In genomic region chr1:52918897-52919296, GRCm38 (mm10) we compare ENCODE assay signal across 4 mouse cellular contexts.
DNase-seq lines count a peak whose midpoint lies in the region; TF ChIP-seq lines count a peak whose summit lies in the region.
"Not testable (repeated sequence)": the region's sequence is repeated elsewhere in the genome, so short reads cannot be mapped to it uniquely, and the experiment has no call there.

No protein-coding gene starts in this region.

- H3K4me3 ChIP-seq in ES-Bruce4 (ENCODE audit: low read depth, low read length), result not testable (repeated sequence)

- TF ChIP-seq EP300 in ES-Bruce4 (IDR thresholded peaks at IDR 0.05; ENCODE audit: insufficient read depth, low read depth, low read length), result not testable (repeated sequence)

- not testable (repeated sequence) for H3K9ac ChIP-seq in ES-Bruce4 (ENCODE audit: low read depth, poor library complexity, severe bottlenecking)

- TF ChIP-seq CTCF in ES-Bruce4 (IDR thresholded peaks at IDR 0.05; ENCODE audit: low read depth, low read length), result not testable (repeated sequence)

- H3K4me1 ChIP-seq in ES-Bruce4 (ENCODE audit: control insufficient read depth, insufficient read depth, low read length), result not testable (repeated sequence)

- H3K27ac ChIP-seq in ES-Bruce4 (ENCODE audit: insufficient read depth, low read length), result peak overlapping the region; percentile 51; the same call in 1 of the 2 replicates

- peaks cover 12% of the 10 kb centered on the region; the same call in 1 of the 2 replicates for H3K9me3 ChIP-seq in ES-Bruce4 (replicated peaks; ENCODE audit: control insufficient read depth, insufficient read depth, low read length, poor library complexity, severe bottlenecking)

- not testable (repeated sequence) for H3K27me3 ChIP-seq in ES-Bruce4 (ENCODE audit: control insufficient read depth, insufficient read depth, low read length, poor library complexity, severe bottlenecking)

- TF ChIP-seq POLR2A in ES-Bruce4 (IDR thresholded peaks at IDR 0.05; ENCODE audit: insufficient read depth, low read length), result not testable (repeated sequence)

- DNase-seq in ES-CJ7 (ENCODE audit: low read depth, low spot score), result peak; percentile 44
- DNase-seq in R1 (ENCODE audit: low read depth, low spot score), result peak; percentile 69
- DNase-seq in ZHBTc4 (ENCODE audit: low read depth, low spot score), result peak; percentile 68

- not testable (repeated sequence) for H3K36me3 ChIP-seq in ES-Bruce4 (ENCODE audit: control insufficient read depth, insufficient read depth, low read length, poor library complexity, severe bottlenecking)
